Mouse (Mus musculus) megakaryocyte progenitor cell, adult 5-6 weeks (primary cell): ENCODE measurements around the gene Lrp5. TPM values are rescaled to one million over a fixed set of nuclear protein-coding genes. Genes with fewer than 3 reads are reported as not detected.

Source experiments
- ATAC-seq: replicated peaks from 2 replicates; pipeline ENCODE4 v1.8.0; 2016; ENCODE audit warnings: mild to moderate bottlenecking, moderate TSS enrichment, inconsistent platforms; ENCODE audit not compliant: poor library complexity
- total RNA-seq, 2 experiments: library from RNA; stranded (forward) in 1 of 2; stranded (reverse) in 1 of 2; fragments of 157-497, 149-512 nt in 1 of 2; fragments of 200-1000 nt in 1 of 2; gene quantifications; 2 replicates each; pipeline versions ENCODE4 v1.2.3 to v1.2.4; 2015 to 2017

Lrp5 gene
- total RNA-seq, 2 experiments from 2014 or later, result 20.3 to 20.4 TPM

DNA sequence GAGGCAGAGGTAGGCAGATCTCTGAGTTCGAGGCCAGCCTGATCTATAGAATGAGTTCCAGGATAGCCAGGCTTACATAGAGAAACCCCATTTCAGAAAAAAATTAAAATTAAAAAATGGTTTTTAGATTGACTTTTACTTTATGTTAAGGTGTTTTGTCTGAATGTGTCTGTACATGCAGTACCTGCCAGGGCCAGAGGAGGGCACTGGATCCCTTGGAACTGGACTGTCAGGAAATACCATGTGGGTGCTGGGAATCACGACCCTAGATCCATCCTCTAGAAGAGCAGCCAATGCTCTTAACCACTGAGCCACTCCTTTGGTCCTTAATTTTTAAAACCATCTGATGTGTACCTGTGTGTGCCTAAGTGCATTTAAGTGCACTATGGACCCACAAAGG is 67.0 kb downstream of the Lrp5 start:
- peak; percentile 47; the same call in 1 of the 2 replicates for ATAC-seq

DNA sequence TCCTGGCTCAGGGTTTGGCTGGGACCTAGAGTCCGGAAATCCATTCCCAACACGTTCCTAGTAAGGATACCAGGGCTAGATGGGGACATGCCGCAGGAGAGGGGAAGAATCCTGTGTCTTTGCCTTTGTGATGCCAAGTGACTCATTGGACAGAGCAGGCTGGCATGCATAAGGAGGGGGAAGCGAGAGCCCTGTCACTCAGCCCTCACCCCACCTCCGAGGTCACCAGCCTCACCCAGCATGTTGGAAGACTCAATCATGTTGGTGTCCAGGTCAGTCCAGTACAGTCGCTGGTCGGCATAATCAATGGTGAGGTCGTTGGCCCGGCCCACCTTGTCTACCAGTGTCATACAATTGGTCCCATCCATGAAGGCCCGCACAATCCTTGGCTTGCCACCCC is 72.4 kb downstream of the Lrp5 start:
- ATAC-seq, result no peak

DNA sequence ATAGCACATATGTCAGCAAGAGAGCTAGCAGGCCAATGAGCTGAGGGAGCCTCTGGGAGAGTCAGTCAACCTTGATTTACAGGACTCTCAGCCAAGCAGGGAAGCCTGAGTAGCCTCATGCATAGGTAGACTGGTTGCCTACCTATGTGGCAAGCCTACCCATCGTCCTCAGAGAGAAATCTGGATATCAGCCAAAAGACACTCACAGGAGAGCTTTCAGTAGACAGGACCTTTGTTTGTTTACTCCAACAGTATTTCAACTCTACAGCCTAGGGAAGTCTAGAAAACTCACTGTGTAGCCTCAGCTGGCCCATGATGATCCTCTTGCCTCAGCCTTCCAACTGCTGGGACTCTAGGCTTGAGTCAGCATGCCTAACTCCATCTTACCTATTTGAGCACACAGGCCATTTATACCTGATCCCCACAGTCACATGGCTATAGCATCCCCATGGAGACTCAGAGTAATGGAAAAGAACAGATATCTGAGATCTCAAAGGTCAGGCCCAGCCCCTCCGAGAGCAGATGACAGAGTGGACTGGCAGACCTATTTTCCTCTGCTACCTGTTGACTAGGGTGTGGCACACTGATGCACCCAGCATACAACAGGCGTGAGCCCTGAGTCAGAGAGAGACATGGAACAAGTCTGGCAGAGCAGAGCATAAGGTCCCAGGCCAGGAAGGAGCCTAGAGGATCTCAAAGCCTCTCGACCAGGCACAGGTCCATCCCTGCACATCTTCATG is 73.7 kb downstream of the Lrp5 start:
- no peak for ATAC-seq

DNA sequence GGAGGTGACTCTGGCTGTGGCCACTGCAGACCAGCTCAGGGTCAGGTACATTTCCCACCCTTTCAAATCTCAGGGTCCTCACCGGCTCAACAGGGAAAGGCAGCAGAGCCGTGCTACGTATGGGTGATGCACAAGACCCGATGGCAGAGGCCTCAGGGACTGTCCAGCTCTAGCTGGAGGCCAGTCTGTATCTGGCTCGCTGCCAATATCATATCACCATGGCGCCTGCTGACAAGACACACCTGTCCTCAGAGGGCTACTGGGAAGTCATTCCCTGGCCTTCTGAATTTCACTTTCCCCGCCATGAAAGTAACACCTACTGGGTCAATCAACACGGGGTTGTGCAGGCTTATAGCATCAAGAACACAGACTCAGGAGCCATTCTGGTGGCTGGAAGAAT is 74.6 kb downstream of the Lrp5 start:
- ATAC-seq, result no peak

DNA sequence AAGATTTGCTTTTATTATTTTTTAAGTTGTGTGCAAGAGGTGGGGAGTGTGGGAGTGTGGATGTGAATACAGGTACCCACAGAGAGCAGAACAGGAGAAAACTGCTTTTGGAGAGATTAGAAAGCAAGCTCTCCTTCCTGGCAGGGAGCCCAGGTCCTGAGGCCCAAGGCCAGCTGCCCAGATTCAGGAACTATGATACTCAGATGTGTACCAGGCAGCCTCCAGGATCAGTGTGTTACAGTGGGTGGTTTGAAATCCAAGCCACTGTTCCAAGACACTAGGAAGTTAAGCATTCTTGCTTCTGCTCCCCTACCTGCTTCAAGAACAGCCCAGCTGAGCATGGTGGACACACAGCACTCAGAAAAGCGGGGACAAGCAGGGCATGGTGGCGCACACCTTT is 75.5 kb downstream of the Lrp5 start:
- no peak for ATAC-seq

DNA sequence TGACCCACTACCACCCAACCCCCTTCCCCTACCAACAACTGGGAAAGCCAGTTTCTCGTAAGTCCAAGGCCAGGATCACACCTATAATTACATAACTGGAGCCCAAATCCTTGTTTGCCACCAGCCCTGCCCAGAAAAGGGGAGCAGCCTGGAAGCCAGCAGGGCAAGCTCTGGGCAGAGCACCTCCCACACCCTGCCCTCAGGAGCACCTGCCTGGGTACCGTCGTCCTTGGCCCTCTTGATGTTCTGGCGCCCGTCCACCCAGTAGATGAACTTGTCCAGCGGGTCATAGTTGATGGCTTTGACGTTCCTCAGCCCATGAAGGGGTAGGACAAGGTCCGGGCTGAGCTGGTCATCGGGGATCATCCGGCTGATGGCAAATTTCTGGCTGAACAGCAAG is 76.5 kb downstream of the Lrp5 start:
- no peak for ATAC-seq

DNA sequence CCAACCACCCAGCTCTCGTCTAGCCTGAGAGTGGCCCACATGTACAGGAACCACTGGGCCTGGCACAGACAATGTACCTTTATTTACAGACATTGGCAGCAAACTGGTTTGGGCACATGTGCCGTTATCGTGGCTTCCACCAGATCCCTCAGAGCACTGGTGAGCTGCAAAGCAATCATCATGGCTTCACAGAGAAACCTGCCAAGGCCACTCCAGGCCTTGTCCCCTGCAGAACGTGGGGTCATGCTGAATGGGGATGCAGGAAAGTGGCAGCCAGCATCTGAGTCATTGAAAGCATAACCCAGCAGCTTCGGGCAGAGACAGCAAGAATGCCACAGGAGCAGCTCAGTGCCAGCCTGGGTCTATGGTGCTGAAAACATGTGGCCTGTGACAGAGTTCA is 92.0 kb downstream of the Lrp5 start:
- no peak for ATAC-seq

DNA sequence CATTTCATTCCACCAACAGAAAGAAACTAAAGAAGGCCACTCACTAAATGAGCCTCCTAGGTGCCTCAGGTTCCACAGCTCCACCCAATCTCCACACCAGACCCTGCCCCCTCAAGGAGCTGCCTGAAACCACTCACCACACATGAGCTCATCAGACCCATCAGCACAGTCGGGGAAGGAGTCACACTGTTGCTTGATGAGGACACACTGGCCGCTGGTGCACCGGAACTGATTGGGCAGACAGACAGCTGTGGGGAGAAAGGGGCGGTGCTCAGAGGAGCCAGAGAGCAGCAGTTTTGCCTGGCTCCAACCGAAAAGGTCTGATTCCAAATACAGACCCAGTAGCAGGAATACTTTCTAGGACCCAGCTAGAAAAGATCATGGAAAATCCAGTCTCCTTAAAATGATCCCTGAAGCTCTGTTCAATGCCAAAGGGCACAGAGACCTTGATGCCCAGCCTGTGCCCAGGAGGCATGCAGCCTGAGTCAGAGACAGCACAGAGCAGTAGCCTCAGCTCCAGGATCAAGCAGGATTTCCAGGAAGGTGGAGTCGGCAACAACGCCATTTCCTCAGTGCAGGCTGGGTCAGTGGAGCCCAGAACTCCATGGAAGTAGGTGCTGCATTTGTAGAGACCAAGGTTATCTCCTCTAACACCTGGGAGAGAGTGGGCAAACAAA is 92.8 kb downstream of the Lrp5 start:
- ATAC-seq, result no peak

DNA sequence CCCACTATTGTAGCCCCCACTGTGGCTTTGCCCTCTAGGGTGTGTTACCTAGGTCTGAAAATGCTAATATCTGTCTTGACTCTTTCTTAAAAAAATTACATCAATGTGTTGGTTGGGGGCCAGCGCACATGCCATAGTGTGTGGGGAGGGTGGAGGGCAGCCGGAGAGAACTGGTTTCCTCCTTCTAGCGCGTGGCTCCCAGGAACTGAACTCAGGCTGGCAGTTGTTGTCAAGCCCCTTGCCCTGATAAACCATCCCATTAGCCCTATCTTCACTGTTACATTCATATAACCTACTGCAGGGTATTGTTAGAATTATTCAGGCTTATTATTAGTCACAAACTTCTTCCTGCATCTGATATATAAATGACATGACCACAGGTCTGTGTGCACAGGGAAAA is 96.4 kb downstream of the Lrp5 start:
- peak; percentile 45 for ATAC-seq

DNA sequence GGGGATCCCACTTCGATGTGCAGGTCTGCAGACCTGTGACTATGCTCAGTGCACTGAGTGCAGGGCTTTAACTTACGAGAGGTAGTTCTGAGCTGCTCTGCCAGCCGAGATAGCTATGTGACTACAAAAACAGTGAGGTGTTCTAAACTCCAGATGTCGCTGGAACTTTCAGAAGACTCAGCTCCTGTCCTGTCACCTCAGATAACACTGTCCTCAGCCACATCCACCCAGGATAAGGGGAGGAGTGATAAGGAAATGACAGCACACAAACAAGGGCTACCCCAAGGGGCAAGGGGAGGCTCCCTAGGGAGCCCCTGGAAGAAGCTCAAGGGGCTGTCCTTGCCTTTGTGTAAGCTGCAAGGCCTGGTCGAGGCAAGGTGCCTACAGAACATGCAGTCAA is 96.8 kb downstream of the Lrp5 start:
- peak; percentile 63 for ATAC-seq

DNA sequence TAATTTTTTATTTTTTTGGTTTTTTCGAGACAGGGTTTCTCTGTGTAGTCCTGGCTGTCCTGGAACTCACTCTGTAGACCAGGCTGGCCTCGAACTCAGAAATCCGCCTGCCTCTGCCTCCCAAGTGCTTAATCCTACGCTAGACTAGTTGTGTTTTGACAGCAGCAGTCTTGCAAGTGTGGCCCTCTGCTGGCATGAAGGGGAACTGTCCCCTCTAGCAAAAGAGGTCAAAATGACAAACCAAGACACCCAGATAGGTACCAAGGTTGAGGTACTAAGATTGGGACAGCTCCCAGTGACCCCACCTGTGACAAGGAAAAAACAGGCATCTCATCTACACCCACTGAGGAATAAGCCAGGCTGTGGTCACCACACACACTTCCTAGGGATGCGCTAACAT is 98.6 kb downstream of the Lrp5 start:
- peak; percentile 62 for ATAC-seq

DNA sequence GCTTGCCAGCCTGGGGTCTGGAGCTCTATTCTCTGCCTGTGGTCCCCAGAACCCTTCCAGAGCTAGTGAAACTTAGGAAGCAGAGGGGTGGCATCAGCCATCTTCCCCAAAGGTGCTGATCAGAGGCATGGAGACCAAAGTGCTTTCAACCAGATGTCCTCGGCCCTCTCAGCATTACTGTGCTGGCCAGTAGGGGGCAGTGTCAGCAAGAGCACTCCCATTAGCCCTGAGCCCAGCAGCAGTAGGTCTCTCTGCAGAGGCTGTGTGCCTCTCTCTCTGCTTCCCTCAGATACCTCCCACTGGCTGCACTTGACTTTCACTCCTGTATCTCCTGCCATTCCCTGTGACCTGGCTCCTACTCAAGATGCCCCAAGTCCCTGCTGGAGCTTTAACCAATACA is 99.8 kb downstream of the Lrp5 start:
- peak; percentile 68 for ATAC-seq

DNA sequence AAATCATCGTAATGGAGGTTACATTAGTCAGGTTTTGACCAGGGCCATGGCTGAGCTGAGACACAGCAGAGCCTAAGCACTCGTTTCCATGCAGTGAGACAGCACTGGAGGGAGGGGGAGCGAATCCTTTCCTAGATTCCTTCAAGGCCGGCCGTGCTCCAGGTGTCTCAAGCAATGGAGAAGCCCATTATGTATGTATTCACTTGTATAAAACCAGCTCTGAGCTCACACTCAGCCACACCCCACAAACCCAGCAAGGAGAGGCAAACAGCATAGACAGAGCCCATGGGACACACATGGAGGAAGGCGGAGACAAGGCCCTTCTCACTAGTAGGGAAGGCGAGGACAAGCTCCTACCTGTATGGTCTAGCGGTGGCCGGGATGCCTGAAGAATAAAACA is 100.3 kb downstream of the Lrp5 start:
- no peak for ATAC-seq

DNA sequence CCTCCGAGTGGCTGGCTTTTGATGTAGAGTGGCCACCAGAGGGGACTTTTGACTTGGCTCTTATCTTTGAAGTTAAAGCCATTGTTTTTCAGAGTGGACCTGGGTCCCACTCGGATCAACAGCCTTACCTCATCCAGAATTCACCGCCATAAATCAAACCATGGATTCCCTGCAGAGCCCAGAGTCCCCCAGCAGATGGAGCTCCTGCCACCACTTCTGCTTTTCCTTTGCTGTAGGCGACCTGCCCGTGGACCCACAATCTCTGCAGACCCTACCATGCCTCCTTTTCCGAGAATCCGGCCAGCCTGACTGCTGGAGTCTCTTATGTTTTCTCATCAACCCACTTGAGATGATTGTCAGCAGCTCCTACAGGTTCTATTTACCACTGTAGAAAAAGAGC is 105.0 kb downstream of the Lrp5 start:
- peak; percentile 91 for ATAC-seq

DNA sequence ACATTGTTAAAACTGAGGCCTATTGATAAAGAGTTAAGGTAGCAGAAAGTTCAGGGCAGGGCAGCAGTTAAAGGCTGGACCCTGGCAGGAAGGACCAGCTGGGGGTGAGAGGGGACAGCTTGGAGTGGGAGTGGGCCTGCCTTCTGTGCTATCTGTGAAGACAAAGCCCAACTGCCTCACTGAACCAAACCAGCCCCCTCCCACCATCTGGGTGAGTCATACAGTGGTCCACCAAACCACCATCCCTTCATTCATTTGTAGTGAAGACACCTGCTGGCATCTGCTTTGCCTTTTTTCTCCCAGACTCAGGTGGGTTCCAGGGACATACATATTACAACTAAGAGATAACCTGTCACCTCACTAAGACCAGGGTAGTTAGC is 108.5 kb downstream of the Lrp5 start:
- no peak for ATAC-seq

DNA sequence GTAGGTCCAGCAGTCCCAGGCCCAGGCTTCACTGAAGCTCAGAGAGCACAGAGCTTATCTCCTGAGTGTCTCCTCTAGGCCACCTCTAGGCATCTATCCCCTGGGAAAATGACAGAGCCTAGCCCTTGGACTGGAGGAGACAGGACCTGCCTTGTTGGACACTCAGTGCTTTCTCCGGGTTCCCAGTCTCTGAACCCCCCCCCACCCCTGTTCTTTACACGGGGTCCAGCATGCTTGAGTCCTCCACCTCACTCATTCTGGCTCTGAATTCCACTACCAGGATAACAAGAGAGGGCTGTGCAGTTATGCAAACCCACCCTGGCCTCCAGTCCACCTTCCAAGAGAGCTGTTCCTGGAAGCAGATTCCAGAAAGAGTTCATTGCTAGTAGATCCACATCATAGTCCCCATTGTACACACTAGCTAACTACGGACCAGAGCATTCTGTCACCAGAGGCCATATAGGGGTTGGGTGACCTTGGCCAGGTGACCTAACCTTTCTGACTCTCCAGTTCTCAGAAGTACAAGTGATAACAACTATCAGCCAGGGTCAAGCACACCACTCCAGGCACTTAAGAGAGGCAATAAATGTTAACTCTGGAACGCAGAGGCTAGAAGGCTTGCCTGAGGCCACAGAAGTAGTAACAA is 109.0 kb downstream of the Lrp5 start:
- no peak for ATAC-seq

DNA sequence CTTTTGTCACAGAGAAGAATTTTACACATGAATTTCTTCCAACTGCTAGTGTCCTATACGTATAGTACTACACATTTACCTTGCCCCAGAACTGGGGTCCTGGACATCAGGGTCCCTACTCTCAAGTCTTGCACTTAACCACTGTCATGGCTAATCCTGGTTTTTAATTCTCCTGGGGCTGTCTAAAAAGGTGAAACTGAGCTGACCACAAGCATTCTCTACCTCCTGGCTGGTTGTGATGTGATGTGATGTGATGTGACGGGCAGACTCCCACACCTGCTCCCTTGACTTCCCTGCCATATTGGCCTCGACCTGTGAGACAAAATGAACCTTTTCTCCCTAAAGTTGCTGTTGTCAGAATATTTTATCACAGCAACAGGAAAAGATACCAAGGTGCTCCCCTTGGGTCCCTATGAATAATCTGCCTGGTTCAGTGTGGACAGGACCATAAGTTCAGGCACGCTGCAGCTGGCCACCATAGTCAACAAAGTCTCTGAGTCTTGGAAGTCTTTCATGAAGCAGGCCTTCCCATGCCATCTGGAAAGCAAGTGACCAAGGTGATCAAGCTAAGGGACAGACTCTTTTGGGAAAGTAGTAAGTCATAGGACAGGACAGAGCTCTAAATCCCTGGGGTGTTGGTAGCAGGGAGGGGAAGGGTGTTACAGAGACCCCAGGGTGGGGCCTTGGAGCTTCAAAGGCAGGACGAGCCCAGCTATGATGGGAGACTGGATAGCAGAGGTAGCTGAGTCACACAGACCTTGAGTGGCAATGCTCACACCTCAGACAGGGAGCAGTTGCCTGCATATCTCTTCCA is 109.7 kb downstream of the Lrp5 start:
- no peak for ATAC-seq

DNA sequence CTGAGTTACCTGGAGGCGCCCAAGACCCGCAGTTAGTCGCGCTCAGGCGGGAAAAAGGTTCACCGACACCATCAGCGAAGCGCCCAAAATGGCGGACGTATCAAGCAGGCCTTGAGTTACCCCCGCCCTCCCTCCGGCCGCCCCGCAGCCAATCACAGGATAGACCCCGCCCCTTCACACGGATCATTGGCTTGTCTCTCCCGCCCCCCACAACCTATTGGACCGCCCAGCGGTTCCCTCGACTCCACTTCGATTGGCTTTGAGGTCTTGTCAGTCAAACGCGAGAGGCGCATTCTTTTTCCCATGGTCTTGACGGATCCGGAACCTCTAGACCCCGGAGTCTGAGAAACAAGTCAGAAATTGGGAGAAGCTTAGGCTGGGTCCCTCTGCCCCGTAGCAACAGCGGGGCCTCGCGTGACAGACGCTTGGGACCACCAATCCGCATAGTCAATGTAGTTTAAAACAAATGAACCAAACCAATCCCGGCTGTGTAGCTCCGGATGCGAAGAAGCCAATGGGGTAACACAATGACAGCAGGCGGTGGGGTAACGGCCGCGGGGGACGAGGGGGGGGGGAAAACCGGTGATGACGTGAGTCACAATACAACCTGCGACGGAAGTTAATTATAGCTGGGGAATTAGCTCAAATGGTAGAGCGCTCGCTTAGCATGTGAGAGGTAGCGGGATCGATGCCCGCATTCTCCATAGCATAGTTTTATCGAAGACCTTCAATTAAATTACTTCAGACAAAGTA is 110.6 kb downstream of the Lrp5 start, which contains the start of gene Ppp6r3:
Gene Ppp6r3 (minus strand): TSS at position 118 of the 753 bp plus-strand sequence.
- peak; percentile 91 for ATAC-seq

DNA sequence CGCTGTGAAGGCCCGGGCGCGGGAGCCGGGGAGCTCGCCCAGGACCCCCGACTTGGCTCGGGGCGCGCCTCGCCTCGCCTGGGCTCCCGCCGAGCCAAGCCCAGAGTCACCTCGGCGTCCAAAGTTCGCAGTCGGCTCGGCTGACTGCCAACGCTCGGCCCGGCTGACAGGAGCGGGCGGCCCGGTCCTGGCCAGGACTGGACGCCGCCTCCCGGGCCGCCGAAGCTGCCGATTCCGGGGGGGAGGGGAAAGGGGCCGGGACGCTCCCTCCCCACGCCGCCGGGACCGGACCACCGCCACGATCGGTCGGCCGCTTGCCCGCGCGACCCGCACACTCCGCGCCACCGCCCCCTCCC is 111.1 kb downstream of the Lrp5 start:
- ATAC-seq, result no peak

DNA sequence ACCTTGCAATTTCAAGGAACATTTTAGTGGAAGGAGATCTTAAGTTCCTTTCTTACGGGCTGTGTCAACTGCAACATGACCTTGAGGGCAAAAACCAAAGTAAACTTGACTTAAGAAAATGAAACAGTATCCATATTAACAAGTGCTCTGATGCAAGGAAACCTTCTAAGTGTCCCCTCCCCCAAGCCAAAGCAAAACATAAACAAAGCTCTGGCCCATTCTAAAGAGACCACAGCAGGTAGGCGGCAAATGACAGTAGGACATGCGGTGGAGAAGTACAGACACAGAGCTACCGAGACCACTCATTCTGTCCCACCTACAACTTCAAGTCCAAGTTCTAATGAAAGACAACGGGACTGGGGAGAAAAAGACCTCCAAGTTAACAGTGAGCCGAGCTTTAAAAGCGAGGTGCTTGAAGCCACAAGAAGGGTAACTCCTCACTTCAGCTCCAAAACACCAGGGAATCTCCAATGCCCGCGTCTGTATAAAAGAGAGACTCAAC is 111.7 kb downstream of the Lrp5 start:
- ATAC-seq, result no peak

DNA sequence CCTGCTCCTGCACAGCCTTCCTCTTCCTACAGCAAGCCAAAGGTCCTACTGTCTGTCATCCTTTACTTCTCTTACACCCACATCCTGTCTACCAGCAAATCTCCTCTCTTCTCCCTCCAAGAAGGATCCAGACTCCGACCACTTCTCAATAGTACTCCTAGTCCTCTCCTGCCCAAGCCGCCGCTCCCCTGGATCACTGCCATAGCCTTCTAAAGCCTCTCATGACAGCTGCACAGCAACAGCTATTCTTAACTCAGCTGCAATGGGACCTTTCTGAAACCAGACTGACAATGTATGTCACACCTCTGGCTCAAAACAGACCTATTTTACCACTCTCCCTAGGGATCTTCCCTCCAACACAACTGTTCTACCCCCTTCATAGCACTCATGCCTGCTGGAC is 122.1 kb downstream of the Lrp5 start:
- no peak for ATAC-seq
